In the genomic region with DNA sequence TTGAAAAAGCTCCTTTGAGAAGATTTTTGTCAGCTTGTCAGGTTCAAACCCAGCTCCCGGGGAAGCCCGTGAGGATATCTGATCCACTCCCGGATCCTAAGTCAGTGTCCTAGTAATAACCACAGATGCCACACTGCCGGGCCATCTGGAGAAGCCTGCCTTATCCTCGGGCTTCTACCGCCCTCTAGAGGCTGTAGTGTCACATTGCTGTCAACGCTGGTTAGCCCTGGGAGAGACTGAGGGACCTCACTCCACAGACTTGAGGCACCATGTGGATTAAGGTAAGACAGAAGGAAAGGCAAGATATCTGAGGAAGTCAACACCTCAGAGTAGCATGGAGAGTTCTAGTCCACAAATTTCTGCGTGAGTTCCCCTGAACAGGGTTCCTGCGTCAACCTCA, we compare ENCODE assay signal across 8 mouse cellular contexts.
A peak's percentile ranks its signal among the peaks of the same experiment; 100 is the strongest.
DNase-seq lines count a peak whose midpoint lies in the region; ATAC-seq and TF ChIP-seq lines count a peak whose summit lies in the region.

No protein-coding gene starts in this region.

- H3K9ac ChIP-seq in heart, embryonic 12.5 days = no peak overlapping the region
- H3K9ac ChIP-seq in kidney, embryonic 16.5 days (replicated peaks; ENCODE audit: low read length) = no peak overlapping the region
- no peak overlapping the region for H3K9ac ChIP-seq in liver, adult 2 months (ENCODE audit: low read depth, low read length)
- H3K9ac ChIP-seq in neural tube, embryonic 11.5 days (ENCODE audit: low read length) = no peak overlapping the region
- no peak overlapping the region for H3K9ac ChIP-seq in stomach, postnatal 0 days (ENCODE audit: low read length)

- no peaks in the 10 kb centered on the region for H3K79me2 ChIP-seq in liver, adult 2 months (ENCODE audit: control insufficient read depth, insufficient read depth, low read length)

- H3K4me2 ChIP-seq in heart, embryonic 12.5 days = 0 out of 2 replicates have a peak overlapping the region, but pooled peaks have one; percentile 32
- no peak overlapping the region for H3K4me2 ChIP-seq in kidney, embryonic 16.5 days (replicated peaks; ENCODE audit: low read depth, low read length)
- no peak overlapping the region for H3K4me2 ChIP-seq in neural tube, embryonic 11.5 days (ENCODE audit: low read depth)
- no peak overlapping the region for H3K4me2 ChIP-seq in stomach, postnatal 0 days (replicated peaks; ENCODE audit: low read depth)

- H3K4me1 ChIP-seq in heart, embryonic 12.5 days (replicated peaks) = peaks cover 12% of the 10 kb centered on the region
- H3K4me1 ChIP-seq in kidney, embryonic 16.5 days (ENCODE audit: insufficient read depth, low read length) = no peaks in the 10 kb centered on the region
- H3K4me1 ChIP-seq in liver, adult 2 months (ENCODE audit: control insufficient read depth, insufficient read depth, low read length) = peaks cover 4% of the 10 kb centered on the region; the same call in 1 of the 2 replicates
- H3K4me1 ChIP-seq in neural tube, embryonic 11.5 days (ENCODE audit: control insufficient read depth, insufficient read depth, low read length) = no peaks in the 10 kb centered on the region
- no peaks in the 10 kb centered on the region for H3K4me1 ChIP-seq in stomach, postnatal 0 days (replicated peaks; ENCODE audit: control insufficient read depth, insufficient read depth)

- no peak for TF ChIP-seq POLR2A in liver, adult 2 months (IDR thresholded peaks at IDR 0.05; ENCODE audit: extremely low read depth, insufficient read depth, low read length)

- TF ChIP-seq EP300 in stomach, postnatal 0 days (optimal IDR thresholded peaks at IDR 0.05) = no peak

- H3K27me3 ChIP-seq in heart, embryonic 12.5 days (replicated peaks) = no peaks in the 10 kb centered on the region
- H3K27me3 ChIP-seq in kidney, embryonic 16.5 days (ENCODE audit: insufficient read depth, low read length) = no peaks in the 10 kb centered on the region
- H3K27me3 ChIP-seq in liver, adult 2 months (ENCODE audit: control insufficient read depth, insufficient read depth, low read length) = no peaks in the 10 kb centered on the region
- H3K27me3 ChIP-seq in neural tube, embryonic 11.5 days (ENCODE audit: control insufficient read depth, insufficient read depth, low read length) = no peaks in the 10 kb centered on the region
- H3K27me3 ChIP-seq in stomach, postnatal 0 days (ENCODE audit: control insufficient read depth, insufficient read depth, low read length) = no peaks in the 10 kb centered on the region

- WGBS in heart, embryonic 12.5 days = 11% methylated on average over 9 of the region's 9 CpGs
- WGBS in kidney, embryonic 16.5 days = 11% methylated on average over 9 of the region's 9 CpGs
- 24% methylated on average over 9 of the region's 9 CpGs for WGBS in liver, adult 2 months
- 13% methylated on average over 9 of the region's 9 CpGs for WGBS in neural tube, embryonic 11.5 days
- WGBS in stomach, postnatal 0 days = 13% methylated on average over 9 of the region's 9 CpGs

- no peak overlapping the region for H3K4me3 ChIP-seq in heart, embryonic 12.5 days
- no peak overlapping the region for H3K4me3 ChIP-seq in kidney, embryonic 16.5 days (ENCODE audit: low read length)
- no peak overlapping the region for H3K4me3 ChIP-seq in liver, adult 2 months (ENCODE audit: insufficient read depth, low read depth, low read length)
- H3K4me3 ChIP-seq in neural tube, embryonic 11.5 days (ENCODE audit: low read depth, low read length) = no peak overlapping the region
- H3K4me3 ChIP-seq in stomach, postnatal 0 days (ENCODE audit: low read depth, low read length) = no peak overlapping the region

- no peaks in the 10 kb centered on the region for H3K36me3 ChIP-seq in heart, embryonic 12.5 days
- H3K36me3 ChIP-seq in kidney, embryonic 16.5 days (ENCODE audit: insufficient read depth, low read length) = no peaks in the 10 kb centered on the region
- H3K36me3 ChIP-seq in liver, adult 2 months (ENCODE audit: control insufficient read depth, insufficient read depth, low read length) = peaks cover 22% of the 10 kb centered on the region
- H3K36me3 ChIP-seq in neural tube, embryonic 11.5 days (ENCODE audit: control insufficient read depth, insufficient read depth, low read length) = no peaks in the 10 kb centered on the region
- H3K36me3 ChIP-seq in stomach, postnatal 0 days (ENCODE audit: control insufficient read depth, insufficient read depth, low read length) = no peaks in the 10 kb centered on the region

- DNase-seq in CD4-positive, CD25-positive, alpha-beta regulatory T cell, adult 2 months (ENCODE audit: low read depth, low spot score) = peak; percentile 88
- DNase-seq in brain, adult 2 months (ENCODE audit: low read depth, low spot score) = peak; percentile 93
- peak; percentile 30 for DNase-seq in fibroblast of lung, adult 2 months (ENCODE audit: low read depth)
- peak; percentile 45 for DNase-seq in liver, adult 2 months (ENCODE audit: extremely low read depth, low read depth, low spot score)
- peak; percentile 87 for DNase-seq in neural tube, embryonic 11.5 days (ENCODE audit: low spot score)
- DNase-seq in stomach, postnatal 0 days (ENCODE audit: low spot score) = peak; percentile 72

- H3K9me3 ChIP-seq in heart, embryonic 12.5 days (replicated peaks) = no peaks in the 10 kb centered on the region
- H3K9me3 ChIP-seq in kidney, embryonic 16.5 days (ENCODE audit: low read length) = no peaks in the 10 kb centered on the region
- no peaks in the 10 kb centered on the region for H3K9me3 ChIP-seq in neural tube, embryonic 11.5 days (ENCODE audit: control insufficient read depth, low read length)
- H3K9me3 ChIP-seq in stomach, postnatal 0 days (ENCODE audit: control insufficient read depth, low read length) = no peaks in the 10 kb centered on the region

- peak; percentile 57; the same call in 1 of the 2 replicates for ATAC-seq in heart, embryonic 12.5 days (ENCODE audit: insufficient number of reproducible peaks, low FRiP score)
- peak; percentile 70 for ATAC-seq in kidney, embryonic 16.5 days (ENCODE audit: low FRiP score, low TSS enrichment)
- peak; percentile 83; the same call in 1 of the 2 replicates for ATAC-seq in neural tube, embryonic 11.5 days (ENCODE audit: insufficient read depth, low FRiP score, low TSS enrichment)
- peak; percentile 72; the same call in 1 of the 2 replicates for ATAC-seq in stomach, postnatal 0 days (ENCODE audit: low FRiP score, low TSS enrichment)

- H3K27ac ChIP-seq in heart, embryonic 12.5 days (ENCODE audit: poor library complexity, severe bottlenecking) = no peak overlapping the region
- no peak overlapping the region for H3K27ac ChIP-seq in kidney, embryonic 16.5 days (ENCODE audit: low read length)
- no peak overlapping the region for H3K27ac ChIP-seq in liver, adult 2 months (replicated peaks; ENCODE audit: insufficient read depth, low read depth, low read length)
- no peak overlapping the region for H3K27ac ChIP-seq in neural tube, embryonic 11.5 days (ENCODE audit: low read depth, low read length)
- no peak overlapping the region for H3K27ac ChIP-seq in stomach, postnatal 0 days (replicated peaks)

- TF ChIP-seq CTCF in liver, adult 2 months (IDR thresholded peaks at IDR 0.05; ENCODE audit: low read depth, low read length) = peak; percentile 94
- peak; percentile 96 for TF ChIP-seq CTCF in stomach, postnatal 0 days (IDR thresholded peaks at IDR 0.05; ENCODE audit: low read depth)

Comparison
In these comparisons a context has a peak if more than half of its experiments do, and no peak if none do; other contexts are left out.
1. DNase-seq: peak in every context shown above with its lines; median percentile 93 in brain, adult 2 months; 88 in CD4-positive, CD25-positive, alpha-beta regulatory T cell, adult 2 months; 87 in neural tube, embryonic 11.5 days; 72 in stomach, postnatal 0 days; 45 in liver, adult 2 months; 30 in fibroblast of lung, adult 2 months.